Mouse (Mus musculus) heart, embryonic 13.5 days (tissue): Measurements from ENCODE around the gene Exoc2. TPM values are rescaled to one million over a fixed set of nuclear protein-coding genes. Genes with fewer than 3 reads are reported as not detected.

ENCODE experiments used
- ATAC-seq: fragments of 200-750 bp; cut with Nextera tagmentation; 2 replicates; pipeline ENCODE4 v1.8.0; 2017; ENCODE audit warnings: moderate TSS enrichment; ENCODE audit not compliant: insufficient number of reproducible peaks, low FRiP score, low TSS enrichment; ENCODE audit errors: extremely low read depth
- H3K27ac ChIP-seq: fragments of 300-500 bp; sonication (generic); replicated peaks from 2 replicates; pipeline ENCODE4 v1.5.1; 2015; ENCODE audit warnings: moderate library complexity, mild to moderate bottlenecking, inconsistent platforms
- H3K27me3 ChIP-seq: fragments of 300-500 bp; sonication (generic); replicated peaks from 2 replicates; pipeline ENCODE4 v1.6.1; 2015; ENCODE audit warnings: mild to moderate bottlenecking, inconsistent platforms
- H3K36me3 ChIP-seq: fragments of 300-500 bp; sonication (generic); 2 replicates; pipeline ENCODE4 v1.6.1; 2015; ENCODE audit warnings: mild to moderate bottlenecking, inconsistent platforms
- H3K4me1 ChIP-seq: fragments of 300-500 bp; sonication (generic); 2 replicates; pipeline ENCODE4 v1.6.1; 2015; ENCODE audit warnings: inconsistent platforms
- H3K4me2 ChIP-seq: fragments of 300-500 bp; sonication (generic); 2 replicates; pipeline ENCODE4 v1.6.1; 2015; ENCODE audit warnings: inconsistent platforms, mild to moderate bottlenecking, moderate library complexity
- H3K4me3 ChIP-seq: fragments of 300-500 bp; sonication (generic); 2 replicates; pipeline ENCODE4 v1.5.1; 2015; ENCODE audit warnings: moderate library complexity, mild to moderate bottlenecking, inconsistent platforms
- H3K9ac ChIP-seq: fragments of 300-500 bp; sonication (generic); 2 replicates; pipeline ENCODE4 v1.6.1; 2015; ENCODE audit warnings: inconsistent platforms, mild to moderate bottlenecking, moderate library complexity
- H3K9me3 ChIP-seq: fragments of 300-500 bp; sonication (generic); 2 replicates; pipeline ENCODE4 v1.6.1; 2016; ENCODE audit warnings: inconsistent platforms
- WGBS: fragments of 180-500 bp; shearing (Covaris S2); methylation state at CpG from one replicate; pipeline ENCODE4 v1.1.7; 2015; ENCODE audit warnings: mixed read lengths; 5-methylcytosine and 5-hydroxymethylcytosine counted together
- polyA plus RNA-seq: library from polyadenylated mRNA; unstranded; fragments of >200 nt; fragmentation: Nextera tagmentation; extraction: Ambion mirVana; gene quantifications from 2 replicates; pipeline ENCODE4 v1.2.1, GENCODE M21; 2015

Gene Exoc2
- polyA plus RNA-seq, 1 experiment from 2014 or later = 20.1 TPM

DNA sequence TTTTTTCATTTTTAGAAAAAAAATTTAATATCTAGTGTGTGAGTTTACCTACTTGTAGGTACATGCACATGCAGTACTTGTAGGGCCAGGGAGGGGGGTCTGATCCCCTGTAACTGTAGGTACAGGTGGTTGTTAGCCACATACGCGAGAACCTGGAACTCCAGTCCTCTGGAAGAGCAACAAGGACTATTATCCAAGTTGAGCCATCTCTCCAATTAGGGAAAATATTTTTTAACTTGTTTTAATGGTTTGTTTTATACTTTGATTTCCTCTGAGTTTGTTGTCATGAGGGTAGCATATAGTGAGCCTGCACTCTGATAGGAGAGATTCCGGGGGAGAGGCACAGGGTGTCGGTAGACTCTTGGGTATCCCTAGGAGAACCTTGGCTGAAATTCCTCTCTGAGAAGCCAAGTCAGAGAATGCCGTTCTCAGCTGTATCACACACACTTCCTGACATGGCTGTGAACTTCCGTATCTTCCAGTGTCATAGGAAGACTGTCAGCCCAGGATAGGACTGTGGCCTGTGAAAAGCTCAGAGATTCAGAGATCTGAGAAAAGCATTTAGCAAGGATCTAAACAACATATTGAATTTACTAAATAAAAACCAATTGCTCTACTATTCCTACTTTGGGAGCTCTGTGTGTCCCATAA lies 206.3 kb downstream of the Exoc2 start:
- no peak for ATAC-seq
- Histone ChIP-seq H3K36me3 (no peaks in the 10 kb centered on the region), H3K27ac (no peak overlapping the region), H3K4me2 (no peak overlapping the region), H3K9ac (no peak overlapping the region), H3K9me3 (no peaks in the 10 kb centered on the region), H3K27me3 (no peaks in the 10 kb centered on the region), H3K4me3 (no peak overlapping the region), H3K4me1 (peaks cover 6% of the 10 kb centered on the region; the same call in 1 of the 2 replicates)
- WGBS = 59% methylated on average over 6 of the region's 6 CpGs

DNA sequence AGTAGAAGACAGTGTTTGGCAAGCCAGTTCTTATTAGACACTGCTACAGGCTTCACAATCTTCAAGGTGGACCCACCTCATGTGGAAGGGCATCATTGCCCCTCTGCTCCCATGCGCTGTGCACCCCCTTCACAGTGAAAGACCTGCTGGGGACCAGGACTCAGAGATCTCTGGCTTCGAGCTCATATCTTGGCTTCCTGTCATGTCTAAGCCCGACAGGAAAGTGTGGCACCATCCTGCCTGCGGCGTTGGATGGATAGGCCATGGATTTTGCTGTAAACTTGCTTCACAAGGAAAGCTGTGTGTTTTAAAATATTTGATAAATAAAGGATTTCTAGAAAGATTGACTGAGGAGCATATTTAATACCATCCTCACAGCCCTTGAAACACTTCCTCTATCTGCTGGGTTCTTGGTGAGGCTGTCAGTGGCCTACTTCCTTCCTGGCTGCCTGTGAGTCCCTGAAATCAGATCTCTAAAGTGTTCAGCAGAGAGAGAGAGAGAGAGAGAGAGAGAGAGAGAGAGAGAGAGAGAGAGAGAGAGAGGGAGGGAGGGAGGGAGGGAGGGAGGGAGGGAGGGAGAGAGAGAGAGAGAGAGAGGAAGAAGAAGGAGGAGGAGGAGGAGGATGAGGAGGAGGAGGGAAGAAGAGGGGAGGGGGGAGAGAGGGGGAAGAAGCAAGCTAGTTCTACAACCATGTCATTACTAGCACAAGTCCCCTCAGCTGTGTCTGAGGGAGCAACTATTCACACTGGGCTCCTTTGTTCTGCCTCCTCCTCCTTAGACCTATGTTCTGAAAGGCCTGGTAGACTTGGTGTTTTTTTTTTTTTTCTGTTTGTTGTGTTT lies 207.0 kb downstream of the Exoc2 start:
- peaks cover 6% of the 10 kb centered on the region; the same call in 1 of the 2 replicates for H3K4me1 ChIP-seq
- H3K27ac ChIP-seq = no peak overlapping the region
- H3K9me3 ChIP-seq = no peaks in the 10 kb centered on the region
- no peak for ATAC-seq
- H3K4me2 ChIP-seq = no peak overlapping the region
- no peaks in the 10 kb centered on the region for H3K36me3 ChIP-seq
- 81% methylated on average over 5 of the region's 5 CpGs for WGBS
- no peak overlapping the region for H3K9ac ChIP-seq
- H3K27me3 ChIP-seq = no peaks in the 10 kb centered on the region
- H3K4me3 ChIP-seq = no peak overlapping the region

DNA sequence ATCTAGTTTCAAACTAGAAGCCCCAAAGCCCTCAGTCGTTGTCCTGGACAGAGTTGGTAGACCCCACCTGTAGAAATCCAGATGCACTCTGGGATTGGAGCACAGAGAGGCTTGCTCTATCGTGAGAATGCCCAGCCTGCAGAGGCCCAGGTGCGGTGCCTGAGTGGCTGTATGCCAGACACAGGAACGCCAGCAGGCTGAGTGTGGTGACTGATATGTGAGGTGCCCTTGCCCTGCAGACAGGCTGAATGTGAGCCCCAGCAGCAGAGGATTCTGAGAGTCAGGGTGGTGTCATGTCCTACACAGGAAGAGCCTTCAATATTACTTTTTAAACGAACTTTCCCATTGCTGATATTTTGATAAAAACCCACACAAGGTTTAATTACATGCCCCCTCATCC lies 208.0 kb downstream of the Exoc2 start:
- Histone ChIP-seq H3K9ac (no peak overlapping the region), H3K4me2 (no peak overlapping the region), H3K9me3 (no peaks in the 10 kb centered on the region), H3K27ac (no peak overlapping the region), H3K4me3 (no peak overlapping the region), H3K27me3 (no peaks in the 10 kb centered on the region), H3K36me3 (no peaks in the 10 kb centered on the region), H3K4me1 (peaks cover 6% of the 10 kb centered on the region; the same call in 1 of the 2 replicates)
- ATAC-seq = no peak
- 76% methylated on average over 5 of the region's 5 CpGs for WGBS

DNA sequence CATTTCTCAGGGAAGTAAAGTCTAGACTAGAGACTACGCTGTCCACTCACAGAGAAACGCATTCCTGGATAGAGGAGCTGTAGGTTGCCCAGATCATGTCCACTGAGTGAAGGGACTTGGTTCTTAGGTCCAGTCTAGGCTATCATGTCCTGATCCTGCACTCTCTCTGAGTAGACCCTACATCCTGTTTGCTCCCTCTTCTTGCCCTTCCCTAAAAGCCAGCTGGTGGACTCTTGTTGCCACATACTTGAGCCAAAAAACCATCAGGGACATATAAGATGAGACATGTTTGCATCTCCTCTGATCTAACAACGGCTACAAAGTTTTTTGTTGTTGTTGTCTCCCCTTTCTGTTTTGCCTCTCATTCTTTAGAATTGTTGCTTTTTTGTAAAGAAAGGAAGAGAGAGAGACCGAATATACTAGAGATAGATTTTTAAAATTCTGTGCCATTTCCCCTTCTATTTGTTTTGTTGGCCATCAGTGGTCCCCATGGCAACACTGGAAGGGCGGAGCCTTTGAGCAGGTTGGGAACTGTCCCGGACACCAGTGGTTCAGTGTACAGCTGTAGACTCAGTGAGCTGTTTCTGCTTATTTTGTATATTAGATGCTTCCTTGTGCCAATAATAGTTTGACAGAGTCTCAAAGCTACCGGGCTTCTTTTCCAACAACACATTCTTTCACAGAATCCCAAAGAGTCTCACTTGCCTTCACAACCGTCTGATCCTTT lies 209.7 kb downstream of the Exoc2 start:
- Histone ChIP-seq H3K27me3 (no peaks in the 10 kb centered on the region), H3K4me1 (peaks cover 6% of the 10 kb centered on the region; the same call in 1 of the 2 replicates), H3K9ac (no peak overlapping the region), H3K36me3 (no peaks in the 10 kb centered on the region), H3K9me3 (no peaks in the 10 kb centered on the region), H3K4me2 (no peak overlapping the region), H3K4me3 (no peak overlapping the region), H3K27ac (no peak overlapping the region)
- WGBS = 68% methylated on average over 8 of the region's 8 CpGs
- no peak for ATAC-seq

Other genes starting within 250 kb of the Exoc2 start
- gene Irf4, start 224.9 kb downstream of the Exoc2 start, polyA plus RNA-seq = 0.05 and 0.18 TPM in 2 replicates
- gene Hus1b, start 26.3 kb downstream of the Exoc2 start, polyA plus RNA-seq = not detected in 2 replicates
- not detected in 2 replicates for gene Gm5447, start 111 bp upstream of the Exoc2 start, polyA plus RNA-seq